Mouse (Mus musculus) cerebellum, adult 9-10 months (tissue): Measurements from ENCODE around the gene Plod1.

ENCODE experiments used
- DNase-seq: peaks from one replicate; pipeline ENCODE4 v3.0.0; 2022

Gene Plod1

DNA sequence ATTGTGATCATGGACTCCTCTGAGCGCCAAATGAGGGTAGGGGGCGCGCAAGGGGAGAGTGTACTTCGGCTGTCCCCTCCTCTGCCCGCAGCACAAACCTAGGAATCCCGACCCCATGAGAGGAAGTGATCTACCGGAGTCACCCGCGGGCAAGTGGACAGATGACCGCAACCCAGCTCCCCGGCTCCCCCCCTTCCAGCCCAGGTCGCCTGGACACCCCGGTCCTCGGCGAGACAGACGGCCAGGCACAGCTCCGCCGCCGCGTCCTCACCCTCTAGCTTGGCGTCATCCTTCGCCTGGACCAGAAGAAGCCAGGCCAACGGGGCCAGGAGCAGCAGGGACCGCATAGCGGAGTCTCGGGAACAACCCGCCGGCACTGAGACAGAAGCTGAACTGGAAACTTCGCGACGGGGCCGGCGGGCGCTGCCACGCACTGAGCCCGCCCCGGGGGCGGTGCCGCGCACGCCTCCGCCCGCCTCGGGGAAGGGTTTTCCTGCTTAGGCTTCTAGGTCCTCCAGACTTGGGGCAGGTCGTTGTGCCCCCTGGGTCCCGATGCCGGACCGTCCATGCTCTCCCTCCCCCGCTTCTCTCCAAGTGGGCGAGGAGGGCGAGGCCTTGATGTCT is at the start of gene Plod1:
TSS of gene Plod1 (minus strand) at position 437 of the 624 bp plus-strand sequence.
- peak; percentile 62 for DNase-seq

DNA sequence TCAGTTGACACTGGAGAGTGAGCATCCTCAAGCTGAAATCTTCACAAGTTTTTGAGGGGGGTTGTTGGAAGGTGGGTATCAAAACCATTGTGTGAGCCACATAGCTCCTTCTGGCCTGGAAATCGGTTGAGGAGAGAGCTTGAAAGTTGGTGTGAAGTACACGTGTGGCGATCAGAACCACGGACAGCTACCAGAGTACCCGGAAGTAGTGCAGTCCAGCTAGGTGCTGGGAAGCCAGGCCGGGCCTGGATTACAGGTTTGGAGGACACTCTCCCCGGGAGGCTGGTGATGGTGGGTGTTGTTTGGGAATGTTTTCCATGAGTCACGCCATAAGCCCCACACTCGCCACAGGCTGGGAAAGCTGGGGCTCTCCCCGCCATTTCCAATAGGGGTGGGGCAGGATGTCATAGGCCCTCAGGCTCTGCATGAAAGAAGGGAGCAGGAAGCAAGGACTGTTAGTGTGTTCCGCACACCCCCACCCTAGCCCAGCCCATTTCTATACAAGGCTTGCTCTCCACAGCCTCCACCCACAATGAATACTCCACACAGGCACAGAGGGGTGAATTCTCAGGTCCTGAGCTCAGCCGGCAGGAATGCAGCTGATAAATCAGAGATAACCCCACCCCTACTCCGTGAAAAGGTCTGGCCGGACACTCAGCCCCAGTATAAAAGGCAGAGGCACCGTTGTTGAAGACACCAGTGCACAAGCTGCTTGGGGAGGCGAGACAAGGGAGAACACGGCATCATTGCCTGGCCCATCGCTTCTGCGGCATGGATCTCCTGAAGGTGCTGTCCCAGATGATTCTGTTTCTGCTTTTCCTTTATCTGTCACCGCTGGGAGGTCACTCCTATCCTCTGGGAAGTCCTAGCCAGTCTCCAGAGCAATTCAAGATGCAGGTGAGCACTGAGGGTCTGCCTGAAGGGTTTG is 48.9 kb upstream of the Plod1 start, which contains the start of gene Nppb:
TSS of gene Nppb (plus strand) at position 584 of the 928 bp plus-strand sequence.
- DNase-seq = no peak

DNA sequence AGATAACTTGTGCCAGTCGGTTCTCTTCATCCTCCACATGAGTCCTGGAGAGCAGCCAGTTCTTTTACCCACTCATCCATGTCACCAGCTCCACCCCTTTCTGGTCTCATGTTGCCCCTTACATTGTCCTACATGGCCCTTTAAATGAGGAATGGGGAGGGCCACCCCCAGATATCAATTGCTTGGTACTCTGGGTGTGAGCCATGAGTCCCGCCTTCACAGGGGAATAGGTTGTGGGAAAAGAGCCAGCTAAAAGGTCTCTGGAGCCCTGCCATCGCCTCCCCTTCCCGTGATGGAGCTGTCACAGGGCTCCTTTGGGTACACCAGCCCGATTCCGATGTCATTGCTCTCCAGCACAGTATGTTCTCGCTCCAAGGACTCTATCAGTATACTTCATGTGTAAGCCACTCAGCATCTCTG is 42.9 kb upstream of the Plod1 start:
- no peak for DNase-seq

DNA sequence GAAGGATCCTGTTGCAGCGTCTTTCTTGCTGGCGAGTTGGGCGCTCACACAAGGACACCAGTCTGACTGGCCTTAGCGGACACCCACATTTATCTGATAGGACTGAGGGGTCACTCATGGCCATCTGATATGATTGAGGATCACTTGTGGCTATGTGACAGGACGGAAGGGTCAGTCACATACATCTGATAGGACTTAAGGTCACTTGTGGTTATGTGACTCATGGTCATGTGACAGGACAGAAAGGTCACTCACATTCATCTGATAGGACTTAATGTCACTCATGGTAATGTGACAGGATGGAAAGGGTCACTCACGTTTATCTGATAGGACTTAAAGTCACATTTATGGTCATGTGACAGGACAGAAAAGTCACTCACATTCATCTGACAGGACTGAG is 41.8 kb upstream of the Plod1 start:
- no peak for DNase-seq

DNA sequence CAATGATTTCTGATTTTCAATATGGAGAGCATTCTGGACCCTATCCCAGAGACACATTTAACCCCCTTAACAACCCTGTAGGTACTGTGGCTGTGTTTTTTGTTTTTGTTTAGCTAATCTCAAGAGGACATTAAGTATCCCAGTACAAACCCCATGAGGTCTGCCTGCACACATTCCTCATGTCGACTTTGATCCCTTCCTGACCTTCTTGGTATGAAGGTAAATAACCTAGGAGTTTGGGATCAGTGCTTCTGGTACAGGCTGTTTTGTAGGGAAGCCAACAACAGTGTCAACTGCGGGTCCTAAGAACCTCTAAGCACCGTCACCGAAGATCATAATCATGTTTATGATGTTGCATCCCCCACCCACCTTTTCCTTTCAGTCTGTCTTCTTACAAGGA is 41.2 kb upstream of the Plod1 start:
- DNase-seq = no peak

DNA sequence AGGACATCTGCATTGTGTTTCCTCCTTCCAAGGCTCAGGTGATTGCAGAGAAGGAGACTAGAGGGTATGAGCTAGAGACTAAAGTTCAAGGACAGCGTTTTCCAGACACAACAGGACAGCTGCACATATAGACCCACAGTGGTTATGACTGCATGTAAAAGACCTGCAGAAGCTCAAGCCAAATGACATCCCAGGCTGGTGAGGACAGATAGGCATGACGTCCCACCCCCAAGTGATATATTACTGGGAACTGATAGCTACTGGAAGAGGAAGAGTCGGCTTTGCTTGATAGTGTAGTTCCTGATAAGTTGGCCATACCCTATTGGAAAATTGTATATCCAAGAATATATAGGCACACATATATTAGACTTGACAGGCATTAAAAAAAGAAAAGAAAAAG is 39.7 kb upstream of the Plod1 start:
- DNase-seq = no peak

DNA sequence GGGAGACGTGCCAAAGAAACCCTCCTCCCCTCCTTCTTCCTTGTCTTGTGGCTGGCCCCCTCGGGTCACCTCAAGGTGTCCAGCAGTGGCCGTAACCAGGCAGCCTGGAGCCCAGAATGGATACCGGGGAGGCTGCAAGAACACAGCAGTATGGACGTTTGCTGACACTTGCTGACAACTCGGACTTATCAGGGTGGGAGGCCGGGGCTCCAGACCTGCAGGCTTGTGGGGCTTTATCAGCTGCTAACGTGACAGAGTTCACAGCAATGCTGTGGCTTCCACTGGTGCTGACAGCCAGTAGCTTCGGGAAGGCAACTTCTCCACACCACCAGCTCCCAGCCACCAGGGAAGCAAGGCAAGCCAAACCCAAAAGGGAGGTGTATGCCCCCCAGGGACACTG is 32.8 kb upstream of the Plod1 start:
- no peak for DNase-seq

DNA sequence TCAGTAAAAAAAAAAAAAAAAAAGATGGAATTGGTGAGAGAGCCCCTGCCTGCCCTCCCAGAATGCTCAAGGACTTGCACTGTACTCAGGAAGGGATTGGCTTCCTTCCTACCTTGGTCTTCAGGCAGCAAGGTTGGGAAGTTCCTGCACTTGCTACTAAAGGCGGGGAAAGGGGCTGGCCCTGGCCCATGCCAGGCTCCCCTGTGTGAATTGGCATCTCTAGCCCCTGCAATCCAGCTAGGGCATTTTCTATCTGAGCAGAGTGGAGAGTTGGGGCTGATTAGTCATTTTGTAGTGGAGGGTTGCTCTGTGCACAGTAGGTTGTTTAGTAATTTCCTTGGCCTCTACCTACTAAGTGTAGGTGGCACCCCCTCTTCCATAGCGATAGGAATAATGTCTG is 32.2 kb upstream of the Plod1 start:
- no peak for DNase-seq

DNA sequence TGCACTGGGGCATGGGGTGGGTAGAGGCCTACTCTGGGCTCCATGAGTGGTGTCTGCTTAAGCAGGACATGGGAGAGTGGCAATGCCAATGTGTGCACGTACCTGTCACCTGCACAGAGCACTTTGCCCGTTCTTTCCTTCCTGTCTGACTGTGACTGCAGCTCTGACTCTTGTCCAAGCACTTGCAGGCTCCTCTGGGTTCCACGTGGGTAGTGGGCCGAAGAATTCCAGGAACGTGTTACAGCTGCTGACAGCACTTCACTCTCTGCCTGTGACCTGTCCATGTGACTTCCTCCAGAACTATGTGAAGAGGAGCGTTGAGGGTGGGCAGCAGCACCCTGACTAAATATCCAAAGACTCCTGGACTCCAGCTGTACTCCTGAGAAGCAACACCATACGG is 29.1 kb upstream of the Plod1 start:
- DNase-seq = no peak

DNA sequence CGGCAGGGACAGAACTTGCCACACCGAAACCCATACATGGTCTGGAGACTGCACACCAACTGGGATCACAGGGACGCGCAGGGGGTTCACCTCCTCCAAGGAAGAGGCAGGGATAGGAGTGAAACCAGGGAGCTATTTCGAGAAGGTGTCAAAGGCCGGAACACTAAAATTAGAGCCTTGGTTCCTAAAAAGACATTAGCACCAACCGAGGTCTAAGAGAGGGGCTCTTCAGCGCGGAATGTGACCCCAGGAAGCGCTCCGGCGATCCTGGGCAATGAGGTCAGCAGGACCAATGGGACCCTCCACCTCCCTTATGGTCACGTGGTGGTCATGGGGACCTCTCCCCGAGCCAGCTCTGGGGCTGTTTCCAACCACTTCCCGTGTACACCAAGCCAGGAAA is 27.1 kb upstream of the Plod1 start:
- no peak for DNase-seq

DNA sequence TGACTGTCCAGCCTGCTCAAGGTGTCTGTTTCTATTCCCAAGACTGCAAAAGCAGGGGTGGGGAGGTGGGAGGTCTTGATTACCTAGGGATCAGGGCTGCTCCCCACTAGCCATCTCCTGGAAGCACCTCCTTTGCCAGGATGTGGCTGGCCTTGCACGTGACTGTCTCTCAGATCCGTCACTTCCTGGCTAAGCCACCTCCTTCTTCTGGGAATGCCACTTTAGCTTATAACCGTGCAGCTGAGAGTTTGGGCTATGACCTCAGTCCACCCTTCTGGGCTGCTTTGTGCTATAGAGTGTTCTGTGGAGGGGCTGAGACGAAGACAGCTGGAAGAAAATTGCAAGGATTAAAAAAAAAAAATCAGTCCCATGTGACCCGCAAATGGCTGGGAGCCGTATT is 26.2 kb upstream of the Plod1 start:
- no peak for DNase-seq

DNA sequence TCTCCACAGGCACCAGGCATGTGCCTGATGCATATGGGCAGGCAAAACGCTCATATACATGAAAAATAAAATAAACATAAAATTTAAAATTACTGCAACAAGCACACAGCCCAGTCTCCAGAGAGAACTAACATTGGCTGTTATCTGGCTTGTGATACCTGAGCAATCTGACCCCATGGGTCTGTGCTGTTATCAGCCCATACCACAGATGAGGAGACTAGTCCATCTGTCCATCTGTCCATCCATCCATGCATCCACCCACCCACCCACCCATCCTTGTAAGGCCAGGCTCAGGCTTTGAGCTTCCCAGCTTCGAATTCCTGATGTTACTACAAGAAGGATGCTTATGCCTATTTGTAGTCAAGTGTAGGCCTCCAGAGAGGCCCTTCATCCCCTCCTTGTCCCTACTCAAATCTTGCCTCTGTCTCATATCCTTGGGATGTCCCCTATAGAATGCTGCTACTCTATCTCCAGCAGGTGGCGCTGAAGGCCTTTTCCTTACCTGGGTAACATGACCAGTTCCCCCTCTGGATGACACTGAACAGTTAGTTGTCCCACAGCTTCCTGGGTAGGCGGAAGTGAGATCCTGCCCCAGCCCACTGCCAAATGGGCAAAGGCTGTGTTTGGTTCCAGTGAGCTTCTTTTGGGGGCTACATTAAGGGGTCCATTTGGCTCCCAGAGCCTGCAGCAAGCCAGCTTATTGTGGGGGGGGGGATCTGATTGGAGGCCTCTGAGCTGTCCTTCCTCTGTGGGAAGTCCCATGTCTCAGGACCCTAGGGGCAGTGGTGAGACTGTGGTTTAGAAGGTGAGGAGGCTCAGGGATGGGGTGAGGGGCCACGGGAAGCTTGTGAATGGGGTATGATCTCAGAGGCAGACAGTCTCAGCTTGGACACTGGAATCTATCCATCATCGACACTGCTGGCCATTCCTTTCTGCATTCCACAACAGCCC is 23.6 kb upstream of the Plod1 start:
- DNase-seq = peak; percentile 50

DNA sequence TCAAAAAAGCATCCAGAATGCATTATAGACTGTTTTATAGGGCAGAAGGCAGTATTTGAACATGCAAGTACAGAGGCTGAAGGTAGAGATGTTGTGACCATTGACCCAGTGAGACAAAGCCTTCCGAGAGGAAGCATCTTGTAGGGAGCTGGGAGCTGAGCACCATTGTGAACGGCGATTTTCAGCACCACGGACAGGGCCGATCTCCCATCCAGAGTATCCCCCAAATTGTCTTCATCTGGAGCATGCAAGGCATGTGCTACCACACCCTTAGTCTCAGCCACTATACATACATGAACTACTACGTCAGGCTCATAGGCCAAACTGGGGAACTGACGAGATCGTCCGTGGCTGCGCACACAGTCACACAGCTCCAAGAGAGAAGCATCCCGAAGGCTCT is 20.6 kb upstream of the Plod1 start:
- no peak for DNase-seq

DNA sequence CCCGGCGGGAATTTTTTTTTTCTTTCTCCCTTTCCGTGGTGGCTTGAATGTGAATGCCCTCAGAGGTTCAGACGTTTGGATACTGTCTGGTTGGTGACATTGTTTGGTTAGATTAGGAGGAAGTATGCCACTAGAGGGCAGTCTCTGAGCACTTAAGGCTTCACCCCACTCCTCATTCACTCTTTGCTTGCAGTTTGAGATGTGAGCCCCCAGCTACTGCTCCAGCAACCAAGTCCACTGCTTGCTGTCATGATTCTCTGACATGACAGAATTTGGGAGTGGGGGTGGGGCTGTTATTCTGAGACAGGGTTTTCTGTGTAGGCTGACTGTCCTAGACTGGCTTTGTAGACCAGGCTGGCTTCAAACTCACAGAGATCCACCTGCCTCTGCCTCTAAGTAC is 17.0 kb upstream of the Plod1 start:
- DNase-seq = no peak

DNA sequence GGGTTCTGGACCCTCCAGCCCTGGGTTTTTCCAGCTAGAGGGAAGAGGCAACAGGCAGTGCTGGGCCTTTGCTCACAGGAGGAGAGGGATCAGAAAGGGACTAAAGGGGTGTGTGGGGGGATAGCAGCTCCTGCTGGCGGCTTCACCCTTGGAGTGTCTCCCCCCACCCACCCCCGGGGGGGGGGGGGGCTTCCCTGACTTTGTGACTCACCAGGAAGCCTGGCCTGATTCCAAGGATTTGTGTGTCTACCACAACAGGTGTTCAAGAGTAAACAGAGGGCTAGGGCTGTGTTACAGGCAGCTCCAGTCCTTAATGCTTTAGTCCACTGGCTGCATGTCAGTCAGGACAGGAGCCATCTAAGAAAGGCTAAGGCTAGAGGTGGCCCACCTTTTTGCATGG is 10.9 kb upstream of the Plod1 start:
- DNase-seq = no peak

DNA sequence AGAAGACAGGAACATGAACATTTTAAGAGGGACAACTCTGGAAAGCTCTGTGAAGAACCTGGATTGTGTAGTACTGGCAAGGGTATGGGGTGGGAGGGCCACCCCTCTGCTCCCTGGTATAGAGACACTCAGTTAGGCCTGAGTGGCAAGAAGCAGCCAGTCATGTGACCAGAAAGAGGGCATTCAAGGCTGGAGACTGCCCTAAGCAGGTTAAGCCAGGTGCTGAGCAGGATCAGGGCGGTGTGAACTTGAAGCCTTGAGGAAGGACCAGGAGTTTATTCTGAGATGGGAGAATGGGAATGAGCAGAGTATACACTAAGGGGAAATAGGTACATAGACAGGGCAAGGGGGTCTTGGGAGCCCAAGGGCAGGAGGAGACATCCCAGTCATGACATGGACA is 6.4 kb upstream of the Plod1 start:
- DNase-seq = no peak

DNA sequence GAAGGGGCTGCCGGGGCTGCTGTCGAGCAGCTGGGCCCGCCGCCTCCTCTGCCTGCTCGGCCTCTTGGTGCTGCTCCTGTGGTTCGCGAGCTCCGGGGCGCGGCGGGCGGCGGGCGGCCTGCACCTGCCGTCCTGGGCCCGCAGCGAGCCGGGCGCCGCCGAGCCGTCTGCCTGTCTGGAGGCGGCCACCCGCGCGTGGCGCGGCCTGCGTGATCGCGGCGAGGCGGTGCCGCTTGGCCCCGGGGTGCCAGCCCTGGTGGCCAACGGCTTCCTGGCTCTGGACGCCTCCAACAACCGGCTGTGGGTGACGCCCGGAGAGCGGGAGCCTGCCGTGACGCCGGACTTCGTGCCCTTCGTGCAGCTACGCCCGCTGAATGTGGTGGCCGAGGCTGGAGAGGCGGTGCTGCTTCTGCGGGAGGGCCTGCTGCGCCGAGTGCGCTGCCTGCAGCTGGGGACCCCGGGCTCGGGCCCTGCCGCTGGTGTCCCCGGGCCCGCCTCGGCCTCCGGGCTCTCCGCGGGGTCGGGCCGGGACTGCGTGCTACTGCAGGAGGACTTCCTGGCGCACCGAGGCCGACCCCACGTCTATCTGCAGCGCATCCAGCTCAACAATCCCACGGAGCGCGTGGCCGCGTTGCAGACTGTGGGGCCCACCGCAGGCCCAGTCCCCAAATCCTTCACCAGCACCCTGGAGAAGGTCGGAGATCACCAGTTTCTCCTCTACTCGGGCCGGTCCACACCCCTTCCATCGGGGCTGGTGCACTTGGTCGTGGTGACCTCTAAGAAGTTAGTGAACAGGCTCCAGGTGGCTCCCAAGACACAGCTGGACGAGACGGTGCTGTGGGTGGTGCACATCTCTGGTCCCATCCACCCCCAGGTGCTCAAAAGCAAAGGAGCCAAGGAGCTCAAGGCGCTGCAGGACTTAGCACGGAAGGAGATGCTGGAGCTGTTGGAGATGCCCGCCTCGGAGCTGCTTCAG is 4.8 kb upstream of the Plod1 start:
- DNase-seq = no peak

DNA sequence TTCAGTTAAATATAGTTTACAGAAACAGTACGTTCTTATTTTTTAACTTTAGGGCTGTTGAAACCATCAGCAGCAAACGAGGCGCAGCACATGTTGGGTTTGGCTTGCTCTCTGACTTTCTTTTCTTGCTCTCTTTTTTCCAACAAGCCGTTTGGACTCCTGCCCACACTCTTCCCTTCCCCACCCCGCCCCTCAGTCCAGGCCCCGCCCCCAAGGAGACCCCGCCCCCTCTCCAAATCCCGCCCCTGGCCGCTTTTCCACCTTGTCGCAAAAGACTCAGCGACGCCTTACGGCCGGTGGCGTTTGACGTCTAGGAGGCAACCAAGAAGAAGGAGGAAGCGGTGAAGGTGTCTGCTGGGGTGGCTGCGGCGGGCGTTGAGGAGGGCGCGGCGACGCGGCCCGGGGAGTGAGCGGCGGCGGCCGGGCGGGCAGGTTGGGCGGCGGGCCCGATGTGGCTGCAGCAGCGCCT is 4.0 kb upstream of the Plod1 start, which contains the start of gene 2510039O18Rik:
TSS of gene 2510039O18Rik (plus strand) at position 320 of the 469 bp plus-strand sequence.
- DNase-seq = peak; percentile 78

DNA sequence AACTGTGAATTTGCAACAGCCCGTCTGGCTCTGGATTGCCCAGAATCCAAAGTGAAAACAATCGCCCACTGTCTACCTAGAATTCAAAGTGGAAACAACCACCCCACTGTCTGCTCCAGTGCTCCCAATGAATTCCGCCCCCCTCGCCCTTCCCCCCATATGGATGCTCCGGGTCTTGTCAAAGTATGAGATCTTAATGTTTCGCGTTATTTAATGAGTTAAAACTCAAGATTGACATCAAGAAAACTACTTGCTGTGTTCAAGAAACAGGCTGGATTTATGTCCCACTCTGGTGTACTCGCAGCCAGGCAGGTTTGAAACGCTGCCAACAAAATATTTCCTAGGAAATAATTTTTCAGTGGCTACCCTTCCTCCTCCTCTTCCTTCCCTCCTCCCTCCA is 3.5 kb upstream of the Plod1 start:
- DNase-seq = peak; percentile 63

DNA sequence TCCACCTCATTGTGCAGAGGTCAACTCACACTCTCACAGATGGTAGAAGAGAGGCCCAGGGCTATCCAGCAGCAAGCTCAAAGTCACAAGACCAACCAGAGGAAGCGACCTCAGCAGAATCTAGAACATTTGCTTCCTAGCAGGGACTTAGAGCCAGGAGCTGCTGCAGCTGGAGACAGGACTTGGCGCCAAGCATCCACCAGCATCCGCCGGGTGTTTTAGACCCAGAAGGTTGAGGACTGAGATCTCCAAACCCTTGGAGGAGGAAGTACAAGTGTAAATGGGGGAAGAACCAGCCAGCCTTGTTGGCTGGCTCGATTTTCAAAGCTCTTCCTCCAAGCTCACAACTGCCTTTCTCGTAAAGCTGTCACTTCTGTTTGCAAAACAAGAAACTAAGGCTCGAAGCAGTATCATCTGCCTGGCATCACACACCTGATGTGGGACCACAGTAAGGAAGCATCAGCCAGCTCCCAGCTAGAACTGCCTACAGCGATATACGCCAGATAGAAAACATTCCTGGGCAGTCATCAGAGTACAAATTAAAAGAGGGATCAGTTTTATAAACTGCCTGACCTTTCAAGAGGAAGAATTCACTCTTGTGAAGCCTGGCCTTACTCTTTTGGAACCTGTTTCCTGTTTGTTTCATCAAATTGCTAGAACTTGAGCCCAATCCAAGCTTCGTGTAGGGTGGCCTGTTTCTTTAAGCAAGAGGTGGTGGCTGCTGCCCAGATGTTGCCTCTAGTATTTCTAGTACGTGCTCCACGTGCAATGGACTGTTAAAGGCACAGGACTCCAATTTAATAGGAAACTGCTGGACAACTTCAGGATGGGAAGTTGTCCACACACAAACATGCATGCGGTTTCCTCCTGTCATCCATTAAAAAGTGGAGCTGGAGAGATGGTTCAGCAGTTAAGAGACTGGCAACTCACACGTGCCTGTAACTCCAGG is 1.9 kb upstream of the Plod1 start:
- no peak for DNase-seq

DNA sequence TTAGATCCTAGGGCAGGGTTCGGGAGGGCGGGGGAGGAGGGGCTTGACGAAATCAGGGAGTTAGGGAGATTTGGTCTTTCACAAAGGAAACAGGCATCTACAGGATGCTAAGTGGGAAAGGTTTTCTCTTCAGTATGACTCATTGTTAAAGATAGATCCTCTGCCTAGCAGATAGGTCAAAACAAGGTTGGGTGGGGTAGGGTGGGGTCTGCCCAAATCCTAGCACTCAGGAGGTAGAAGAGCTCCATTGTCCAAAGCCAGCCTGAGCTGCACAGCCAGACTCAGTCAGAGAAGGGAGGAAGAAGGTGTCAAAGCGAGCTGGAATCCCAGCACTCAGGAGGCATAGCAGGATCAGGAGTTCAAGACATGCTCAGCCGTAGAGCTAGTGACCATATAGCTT is 919 bp upstream of the Plod1 start:
- DNase-seq = no peak
